Mouse (Mus musculus) olfactory bulb, adult 2 months (tissue): ENCODE results near the gene Defb47.

ENCODE experiments used
- CTCF ChIP-seq: fragments of 200-500 bp; IDR thresholded peaks from 2 replicates; pipeline ENCODE4 v1.5.1; 2012; ENCODE audit warnings: low read depth, mild to moderate bottlenecking, low read length, moderate library complexity; ENCODE audit not compliant: insufficient read depth
- POLR2A ChIP-seq: fragments of 200-500 bp; IDR thresholded peaks from 2 replicates; pipeline ENCODE4 v1.6.1; 2012; ENCODE audit warnings: mild to moderate bottlenecking, low read depth, low read length, moderate library complexity; ENCODE audit not compliant: insufficient read depth

DNA sequence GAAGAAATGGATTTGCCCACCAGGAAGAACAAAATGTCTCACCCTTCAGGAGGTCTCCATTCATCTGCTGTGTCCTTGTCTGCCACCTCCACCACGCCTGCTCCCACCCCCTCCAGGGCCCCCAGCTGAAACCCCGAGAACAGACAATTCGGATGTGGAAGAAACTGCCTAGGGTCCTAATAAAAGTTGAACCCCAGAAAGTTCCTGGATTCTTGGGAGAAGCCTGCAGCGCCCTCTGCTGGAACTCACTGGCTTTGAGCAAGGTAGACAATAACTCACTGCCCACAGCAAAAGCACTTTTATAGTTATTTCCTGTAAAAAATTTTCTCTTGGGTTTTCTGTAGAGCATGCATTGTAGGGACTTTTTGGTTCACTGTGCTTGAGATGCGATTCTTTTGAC, 22.8 kb upstream of the Defb47 start:
- TF ChIP-seq CTCF (no peak), POLR2A (no peak)
